Mouse (Mus musculus) spleen, adult 2 months (tissue): ENCODE measurements around the gene Fam217a. TPM values are rescaled to one million over a fixed set of nuclear protein-coding genes. Genes with fewer than 3 reads are reported as not detected.
"Not testable (repeated sequence)": the region's sequence is repeated elsewhere in the genome, so short reads cannot be mapped to it uniquely, and the experiment has no call there.

Experiments
- DNase-seq, 2 experiments: peaks; one replicate each; pipeline versions ENCODE4 v3.0.0 to v3.0.0-alpha.2; 2012 to 2021; ENCODE audit warnings: low spot score in 2 of 2, low read depth in 1 of 2
- H3K27ac ChIP-seq: fragments of 200-500 bp; 2 replicates; pipeline ENCODE4 v1.5.1; 2012; ENCODE audit warnings: low read length, inconsistent platforms; ENCODE audit not compliant: insufficient read depth
- H3K27me3 ChIP-seq: fragments of 200-500 bp; 2 replicates; pipeline ENCODE4 v1.6.1; 2012; ENCODE audit warnings: mild to moderate bottlenecking, moderate library complexity, low read length, inconsistent platforms; ENCODE audit not compliant: control insufficient read depth, insufficient read depth
- H3K36me3 ChIP-seq: fragments of 200-500 bp; 2 replicates; pipeline ENCODE4 v1.6.1; 2012; ENCODE audit warnings: mild to moderate bottlenecking, low read length, inconsistent platforms; ENCODE audit not compliant: control insufficient read depth, insufficient read depth
- H3K4me1 ChIP-seq: fragments of 200-500 bp; 2 replicates; pipeline ENCODE4 v1.6.1; 2011; ENCODE audit warnings: inconsistent platforms; ENCODE audit not compliant: control insufficient read depth, insufficient read depth, insufficient read length
- H3K4me3 ChIP-seq: fragments of 200-500 bp; 2 replicates; pipeline ENCODE4 v1.5.1; 2011; ENCODE audit warnings: mild to moderate bottlenecking, inconsistent platforms; ENCODE audit not compliant: insufficient read depth, insufficient read length; ENCODE audit errors: extremely low read depth
- CTCF ChIP-seq: fragments of 200-500 bp; IDR thresholded peaks from 2 replicates; pipeline ENCODE4 v1.5.1; 2011; ENCODE audit warnings: mild to moderate bottlenecking, inconsistent platforms; ENCODE audit not compliant: insufficient read depth, insufficient read length, insufficient replicate concordance; ENCODE audit errors: extremely low read depth
- POLR2A ChIP-seq: fragments of 200-500 bp; IDR thresholded peaks from 2 replicates; pipeline ENCODE4 v1.6.1; 2011; ENCODE audit warnings: low read depth, low read length, inconsistent platforms
- WGBS: fragments of 180-500 bp; shearing (Covaris S2); methylation state at CpG from one replicate; pipeline ENCODE4 v1.1.7; 2018; 5-methylcytosine and 5-hydroxymethylcytosine counted together
- polyA plus RNA-seq: library from polyadenylated mRNA; depleted of rRNA; stranded (reverse); fragments of >200 nt; gene quantifications from 2 replicates; pipeline ENCODE4 v1.2.3, GENCODE M21; 2012; rRNA removed

Gene Fam217a
- polyA plus RNA-seq, result not detected in 2 replicates

- Histone ChIP-seq H3K27ac (no peak within 1 kb of the TSS), H3K27me3 (no peaks in the 10 kb centered on the region), H3K36me3 (no peaks in the 10 kb centered on the region), H3K4me3 (no peak within 1 kb of the TSS), H3K4me1 (no peaks in the 10 kb centered on the region)
- DNase-seq, result no peak
- 87% methylated on average over 4 of the region's 4 CpGs for WGBS
- TF ChIP-seq POLR2A (no peak), CTCF (no peak)
These were observed at the start of gene Fam217a, which contains the start of gene 4933417A18Rik for GRCm38 (mm10) chr13:34924210-34924609. Gene Fam217a, minus strand, starts transcription at chr13:34924310. Gene 4933417A18Rik, plus strand, starts transcription at chr13:34924409.

GRCm38 (mm10) chr13:34973770-34974169 is 49.7 kb upstream of the Fam217a start:
- no peak for TF ChIP-seq CTCF
- no peak for TF ChIP-seq POLR2A
- Histone ChIP-seq H3K4me1 (no peaks in the 10 kb centered on the region), H3K27me3 (no peaks in the 10 kb centered on the region), H3K27ac (no peak overlapping the region), H3K4me3 (no peak overlapping the region), H3K36me3 (peaks cover 11% of the 10 kb centered on the region)
- DNase-seq, result no peak
- WGBS, result 40% methylated on average over 1 of the region's 1 CpGs

GRCm38 (mm10) chr13:34973149-34973548 is 49.0 kb upstream of the Fam217a start:
- Histone ChIP-seq H3K27ac (no peak overlapping the region), H3K4me1 (no peaks in the 10 kb centered on the region), H3K27me3 (no peaks in the 10 kb centered on the region), H3K36me3 (peaks cover 10% of the 10 kb centered on the region), H3K4me3 (no peak overlapping the region)
- no peak for TF ChIP-seq CTCF
- DNase-seq, result peak in 1 of 2 experiments; percentile 19
- 18% methylated on average over 1 of the region's 1 CpGs for WGBS

- H3K36me3 ChIP-seq, DNase-seq, H3K4me1 ChIP-seq, H3K4me3 ChIP-seq, H3K27me3 ChIP-seq, H3K27ac ChIP-seq: not testable (repeated sequence)
These were observed 48.3 kb upstream of the Fam217a start for GRCm38 (mm10) chr13:34972456-34972855.

- not testable (repeated sequence) for H3K27ac ChIP-seq, H3K27me3 ChIP-seq, H3K4me3 ChIP-seq, H3K4me1 ChIP-seq, DNase-seq, H3K36me3 ChIP-seq
- WGBS, result 79% methylated on average over 9 of the region's 9 CpGs
These were observed 41.5 kb upstream of the Fam217a start for GRCm38 (mm10) chr13:34965647-34966046.

- Histone ChIP-seq H3K36me3 (no peaks in the 10 kb centered on the region), H3K4me3 (no peak overlapping the region), H3K27me3 (peaks cover 5% of the 10 kb centered on the region), H3K4me1 (no peaks in the 10 kb centered on the region), H3K27ac (no peak overlapping the region)
- TF ChIP-seq CTCF (no peak), POLR2A (no peak)
- no peak for DNase-seq
- 27% methylated on average over 5 of the region's 5 CpGs for WGBS
These were observed 40.8 kb upstream of the Fam217a start for GRCm38 (mm10) chr13:34964866-34965265.

- no peaks in the 10 kb centered on the region for H3K4me1 ChIP-seq
- no peak for DNase-seq
- H3K27me3 ChIP-seq, result peaks cover 5% of the 10 kb centered on the region
- 10% methylated on average over 14 of the region's 14 CpGs for WGBS
- H3K36me3 ChIP-seq, result no peaks in the 10 kb centered on the region
- no peak for TF ChIP-seq POLR2A
- no peak overlapping the region for H3K27ac ChIP-seq
- H3K4me3 ChIP-seq, result no peak overlapping the region
These were observed 40.3 kb upstream of the Fam217a start for GRCm38 (mm10) chr13:34964419-34964818.
